Mouse (Mus musculus): Measurements from ENCODE around the gene Gpr156. TPM values are rescaled to one million over a fixed set of nuclear protein-coding genes. Genes with fewer than 3 reads are reported as not detected.
A peak's percentile ranks its signal among the peaks of the same experiment; 100 is the strongest.
"Not testable (repeated sequence)": the region's sequence is repeated elsewhere in the genome, so short reads cannot be mapped to it uniquely, and the experiment has no call there.

Gene Gpr156
- polyA plus RNA-seq, 1 experiment from 2014 or later: 0.02 TPM

- TF ChIP-seq CTCF (IDR thresholded peaks at IDR 0.05; ENCODE audit: low read depth): no peak
- TF ChIP-seq EP300 (IDR thresholded peaks at IDR 0.05; ENCODE audit: low read depth): no peak
- no peak overlapping the region for H3K4me3 ChIP-seq (ENCODE audit: low read depth, low read length)
- H3K36me3 ChIP-seq (replicated peaks; ENCODE audit: insufficient read depth, low read length): no peaks in the 10 kb centered on the region
- 22% methylated on average over 15 of the region's 15 CpGs for WGBS (ENCODE audit: insufficient replicate concordance)
- ATAC-seq (no peak), DNase-seq (no peak)
- H3K9me3 ChIP-seq (ENCODE audit: low read length): no peaks in the 10 kb centered on the region
- H3K27me3 ChIP-seq (ENCODE audit: insufficient read depth, low read length): no peaks in the 10 kb centered on the region
- H3K4me2 ChIP-seq (ENCODE audit: low read depth, low read length): no peak overlapping the region
- no peaks in the 10 kb centered on the region; the same call in 1 of the 2 replicates for H3K4me1 ChIP-seq (ENCODE audit: insufficient read depth)
- H3K27ac ChIP-seq (ENCODE audit: low read depth): no peak overlapping the region
- no peak overlapping the region for H3K9ac ChIP-seq (replicated peaks)
Observed at GRCm38 (mm10) chr16:37963331-37964281, 47.3 kb downstream of the Gpr156 start.

- no peaks in the 10 kb centered on the region for H3K36me3 ChIP-seq (replicated peaks; ENCODE audit: insufficient read depth, low read length)
- no peaks in the 10 kb centered on the region for H3K9me3 ChIP-seq (ENCODE audit: low read length)
- no peak overlapping the region for H3K9ac ChIP-seq (replicated peaks)
- no peak overlapping the region for H3K4me2 ChIP-seq (ENCODE audit: low read depth, low read length)
- H3K4me1 ChIP-seq (ENCODE audit: insufficient read depth): no peaks in the 10 kb centered on the region; the same call in 1 of the 2 replicates
- no peak for DNase-seq
- TF ChIP-seq EP300 (IDR thresholded peaks at IDR 0.05; ENCODE audit: low read depth) (no peak), CTCF (IDR thresholded peaks at IDR 0.05; ENCODE audit: low read depth) (no peak)
- no peak overlapping the region for H3K27ac ChIP-seq (ENCODE audit: low read depth)
- ATAC-seq: no peak
- 61% methylated on average over 4 of the region's 4 CpGs for WGBS (ENCODE audit: insufficient replicate concordance)
- H3K27me3 ChIP-seq (ENCODE audit: insufficient read depth, low read length): no peaks in the 10 kb centered on the region
- H3K4me3 ChIP-seq (ENCODE audit: low read depth, low read length): no peak overlapping the region
Observed at GRCm38 (mm10) chr16:37964380-37965070, 48.2 kb downstream of the Gpr156 start.

- H3K4me1 ChIP-seq (ENCODE audit: insufficient read depth): no peaks in the 10 kb centered on the region; the same call in 1 of the 2 replicates
- ATAC-seq (no peak), DNase-seq (no peak)
- no peak overlapping the region for H3K27ac ChIP-seq (ENCODE audit: low read depth)
- 83% methylated on average over 7 of the region's 7 CpGs for WGBS (ENCODE audit: insufficient replicate concordance)
- H3K4me3 ChIP-seq (ENCODE audit: low read depth, low read length): no peak overlapping the region
- no peaks in the 10 kb centered on the region for H3K9me3 ChIP-seq (ENCODE audit: low read length)
- H3K9ac ChIP-seq (replicated peaks): no peak overlapping the region
- H3K27me3 ChIP-seq (ENCODE audit: insufficient read depth, low read length): no peaks in the 10 kb centered on the region
- no peak for TF ChIP-seq EP300 (IDR thresholded peaks at IDR 0.05; ENCODE audit: low read depth)
- no peak for TF ChIP-seq CTCF (IDR thresholded peaks at IDR 0.05; ENCODE audit: low read depth)
- no peaks in the 10 kb centered on the region for H3K36me3 ChIP-seq (replicated peaks; ENCODE audit: insufficient read depth, low read length)
- H3K4me2 ChIP-seq (ENCODE audit: low read depth, low read length): no peak overlapping the region
Observed at GRCm38 (mm10) chr16:37966871-37967270, 50.6 kb downstream of the Gpr156 start.

GRCm38 (mm10) chr16:37967415-37967814, 51.1 kb downstream of the Gpr156 start:
- Histone ChIP-seq H3K9me3 (ENCODE audit: low read length) (no peaks in the 10 kb centered on the region), H3K4me1 (ENCODE audit: insufficient read depth) (no peaks in the 10 kb centered on the region; the same call in 1 of the 2 replicates), H3K4me2 (ENCODE audit: low read depth, low read length) (no peak overlapping the region), H3K9ac (replicated peaks) (no peak overlapping the region), H3K4me3 (ENCODE audit: low read depth, low read length) (no peak overlapping the region), H3K27me3 (ENCODE audit: insufficient read depth, low read length) (no peaks in the 10 kb centered on the region), H3K36me3 (replicated peaks; ENCODE audit: insufficient read depth, low read length) (no peaks in the 10 kb centered on the region), H3K27ac (ENCODE audit: low read depth) (no peak overlapping the region)
- TF ChIP-seq CTCF (IDR thresholded peaks at IDR 0.05; ENCODE audit: low read depth) (peak; percentile 20; the same call in 1 of the 2 replicates), EP300 (IDR thresholded peaks at IDR 0.05; ENCODE audit: low read depth) (no peak)
- ATAC-seq (no peak), DNase-seq (no peak)
- WGBS (ENCODE audit: insufficient replicate concordance): 68% methylated on average over 2 of the region's 2 CpGs

GRCm38 (mm10) chr16:37971522-37971921, 55.2 kb downstream of the Gpr156 start:
- H3K4me2 ChIP-seq (ENCODE audit: low read depth, low read length): no peak overlapping the region
- no peaks in the 10 kb centered on the region for H3K4me1 ChIP-seq (ENCODE audit: insufficient read depth)
- H3K4me3 ChIP-seq (ENCODE audit: low read depth, low read length): no peak overlapping the region
- ATAC-seq: no peak
- no peak overlapping the region for H3K27ac ChIP-seq (ENCODE audit: low read depth)
- H3K9ac ChIP-seq (replicated peaks): no peak overlapping the region
- DNase-seq: no peak
- H3K27me3 ChIP-seq (ENCODE audit: insufficient read depth, low read length): no peaks in the 10 kb centered on the region
- WGBS (ENCODE audit: insufficient replicate concordance): 71% methylated on average over 5 of the region's 5 CpGs
- no peaks in the 10 kb centered on the region for H3K9me3 ChIP-seq (ENCODE audit: low read length)
- TF ChIP-seq CTCF (IDR thresholded peaks at IDR 0.05; ENCODE audit: low read depth) (no peak), EP300 (IDR thresholded peaks at IDR 0.05; ENCODE audit: low read depth) (no peak)
- H3K36me3 ChIP-seq (replicated peaks; ENCODE audit: insufficient read depth, low read length): no peaks in the 10 kb centered on the region

- H3K9me3 ChIP-seq (ENCODE audit: low read length): no peaks in the 10 kb centered on the region
- no peak overlapping the region for H3K9ac ChIP-seq (replicated peaks)
- no peak for ATAC-seq
- no peak overlapping the region for H3K4me3 ChIP-seq (ENCODE audit: low read depth, low read length)
- WGBS (ENCODE audit: insufficient replicate concordance): 65% methylated on average over 8 of the region's 8 CpGs
- H3K27me3 ChIP-seq (ENCODE audit: insufficient read depth, low read length): no peaks in the 10 kb centered on the region
- no peak overlapping the region for H3K27ac ChIP-seq (ENCODE audit: low read depth)
- H3K4me1 ChIP-seq (ENCODE audit: insufficient read depth): no peaks in the 10 kb centered on the region
- H3K4me2 ChIP-seq (ENCODE audit: low read depth, low read length): no peak overlapping the region
- TF ChIP-seq EP300 (IDR thresholded peaks at IDR 0.05; ENCODE audit: low read depth): no peak
- no peaks in the 10 kb centered on the region for H3K36me3 ChIP-seq (replicated peaks; ENCODE audit: insufficient read depth, low read length)
- DNase-seq: no peak
Observed at GRCm38 (mm10) chr16:37972357-37972756, 56.1 kb downstream of the Gpr156 start.

GRCm38 (mm10) chr16:37973239-37973638, 56.9 kb downstream of the Gpr156 start:
- not testable (repeated sequence) for H3K9ac ChIP-seq (replicated peaks); DNase-seq; ATAC-seq; H3K36me3 ChIP-seq (replicated peaks; ENCODE audit: insufficient read depth, low read length); H3K4me3 ChIP-seq (ENCODE audit: low read depth, low read length); H3K27me3 ChIP-seq (ENCODE audit: insufficient read depth, low read length); H3K4me1 ChIP-seq (ENCODE audit: insufficient read depth); H3K9me3 ChIP-seq (ENCODE audit: low read length); H3K27ac ChIP-seq (ENCODE audit: low read depth); H3K4me2 ChIP-seq (ENCODE audit: low read depth, low read length)
- 72% methylated on average over 9 of the region's 9 CpGs for WGBS (ENCODE audit: insufficient replicate concordance)

All from liver, postnatal 0 days (tissue).